Mouse (Mus musculus): Measurements from ENCODE around the gene Tmprss11e. TPM values are rescaled to one million over a fixed set of nuclear protein-coding genes. Genes with fewer than 3 reads are reported as not detected.

Gene Tmprss11e
- polyA plus RNA-seq, 1 experiment: not detected

GRCm38 (mm10) chr5:86676262-86676661 is 69.4 kb downstream of the Tmprss11e start, which contains the start of gene Tmprss11b:
Gene Tmprss11b (minus strand): TSS chr5:86676362.
- DNase-seq (ENCODE audit: extremely low spot score in 1 of 2, low spot score in 1 of 2): no peak

Other genes with a start within 250 kb of the Tmprss11e start
- gene Tmprss11g, start 227.2 kb downstream of the Tmprss11e start, polyA plus RNA-seq (2012; rRNA removed): not detected in 2 replicates
- not detected in 2 replicates for gene Tmprss11f, start 113.4 kb downstream of the Tmprss11e start, polyA plus RNA-seq (2012; rRNA removed)
- gene Tmprss11b, start 69.5 kb downstream of the Tmprss11e start, polyA plus RNA-seq (2012; rRNA removed): not detected in 2 replicates
- gene Ythdc1, start 58.4 kb upstream of the Tmprss11e start, polyA plus RNA-seq (2012; rRNA removed): 62.7 and 71.0 TPM in 2 replicates
- gene Ugt2b34, start 161.1 kb upstream of the Tmprss11e start, polyA plus RNA-seq (2012; rRNA removed): 0.02 TPM in 1 of 2 replicates, not detected in the other
- gene Ugt2b1, start 180.7 kb upstream of the Tmprss11e start, polyA plus RNA-seq (2012; rRNA removed): not detected in 2 replicates